Comparison of ENCODE assay signal across 8 mouse cellular contexts in genomic region chr6:39344020-39344419, GRCm38 (mm10). TPM values are rescaled to one million over a fixed set of nuclear protein-coding genes. Genes with fewer than 3 reads are reported as not detected.
DNase-seq lines count a peak whose midpoint lies in the region; ATAC-seq and TF ChIP-seq lines count a peak whose summit lies in the region.

No protein-coding gene starts in this region.

- H3K9ac ChIP-seq in CH12.LX (ENCODE audit: insufficient read depth, low read depth) = no peak overlapping the region
- H3K9ac ChIP-seq in forebrain, embryonic 12.5 days = no peak overlapping the region
- no peak overlapping the region for H3K9ac ChIP-seq in liver, postnatal 0 days (replicated peaks)
- H3K9ac ChIP-seq in neural tube, embryonic 14.5 days (replicated peaks; ENCODE audit: low read depth, low read length) = no peak overlapping the region

- ATAC-seq in forebrain, embryonic 12.5 days (ENCODE audit: low FRiP score) = peak; percentile 68
- peak; percentile 57; the same call in 1 of the 2 replicates for ATAC-seq in liver, postnatal 0 days
- ATAC-seq in neural tube, embryonic 14.5 days (ENCODE audit: low read depth) = peak; percentile 82

- peak; percentile 89 for TF ChIP-seq RAD21 in CH12.LX (IDR thresholded peaks at IDR 0.05; ENCODE audit: low read depth, low read length)

- H3K36me3 ChIP-seq in CH12.LX (replicated peaks in 1 of 2; ENCODE audit: control insufficient read depth in 1 of 2, insufficient read depth in 1 of 2, low read length in 1 of 2) = peaks cover 32 to 62% of the 10 kb centered on the region in 2 experiments
- H3K36me3 ChIP-seq in forebrain, embryonic 12.5 days (replicated peaks) = peaks cover 34% of the 10 kb centered on the region
- peaks cover 17% of the 10 kb centered on the region for H3K36me3 ChIP-seq in liver, postnatal 0 days (replicated peaks; ENCODE audit: insufficient read depth, low read length)
- H3K36me3 ChIP-seq in neural tube, embryonic 14.5 days (ENCODE audit: control insufficient read depth, insufficient read depth, low read length) = peaks cover 7% of the 10 kb centered on the region

- H3K4me3 ChIP-seq in CH12.LX (replicated peaks in 1 of 3; ENCODE audit: low read depth in 2 of 3, low read length in 2 of 3, poor library complexity in 1 of 3) = no peak overlapping the region
- H3K4me3 ChIP-seq in forebrain, embryonic 12.5 days (replicated peaks) = no peak overlapping the region
- H3K4me3 ChIP-seq in liver, postnatal 0 days (ENCODE audit: low read depth, low read length) = no peak overlapping the region
- no peak overlapping the region for H3K4me3 ChIP-seq in neural tube, embryonic 14.5 days (ENCODE audit: low read depth, low read length)

- no peaks in the 10 kb centered on the region for H3K9me3 ChIP-seq in CH12.LX (replicated peaks; ENCODE audit: low read length)
- H3K9me3 ChIP-seq in forebrain, embryonic 12.5 days = no peaks in the 10 kb centered on the region
- no peaks in the 10 kb centered on the region for H3K9me3 ChIP-seq in liver, postnatal 0 days (ENCODE audit: low read length)
- no peaks in the 10 kb centered on the region for H3K9me3 ChIP-seq in neural tube, embryonic 14.5 days (ENCODE audit: control insufficient read depth, low read length)

- no peaks in the 10 kb centered on the region for H3K79me2 ChIP-seq in CH12.LX (replicated peaks; ENCODE audit: control insufficient read depth, extremely low read depth, insufficient read depth, poor library complexity, severe bottlenecking)

- DNase-seq in CH12.LX (ENCODE audit: extremely low read depth) = peak; percentile 66
- peak; percentile 51 for DNase-seq in c-Kit-positive CD71-positive TER-119-negative erythroid progenitor cells, embryonic 14.5 days (ENCODE audit: low read depth)
- peak; percentile 88 to 94 for DNase-seq in heart, postnatal 10 days
- DNase-seq in kidney, postnatal 36 days = peak; percentile 67 to 92
- peak; percentile 89 for DNase-seq in liver, postnatal 0 days
- peak; percentile 92 for DNase-seq in testis, postnatal 10 days (ENCODE audit: low spot score)

- no peak for TF ChIP-seq EP300 in CH12.LX (IDR thresholded peaks at IDR 0.05; ENCODE audit: low read length)
- TF ChIP-seq EP300 in liver, postnatal 0 days (IDR thresholded peaks at IDR 0.05; ENCODE audit: low read depth) = no peak

- H3K4me2 ChIP-seq in CH12.LX (ENCODE audit: insufficient read depth, low read depth, poor library complexity, severe bottlenecking) = no peak overlapping the region
- no peak overlapping the region for H3K4me2 ChIP-seq in forebrain, embryonic 12.5 days
- no peak overlapping the region for H3K4me2 ChIP-seq in liver, postnatal 0 days (ENCODE audit: low read depth, low read length)
- H3K4me2 ChIP-seq in neural tube, embryonic 14.5 days (ENCODE audit: low read depth, low read length) = no peak overlapping the region

- dilution Hi-C loops in CH12.LX (cut with MboI; ENCODE audit: extremely low pct_ligation_motif_present, extremely low pct_unique_long_range_greater_than_20kb, low sequenced_read_pairs) = no loop called here

- WGBS in forebrain, embryonic 12.5 days = 14% methylated on average over 12 of the region's 12 CpGs
- 14% methylated on average over 12 of the region's 12 CpGs for WGBS in liver, postnatal 0 days (ENCODE audit: insufficient replicate concordance)
- 27% methylated on average over 12 of the region's 12 CpGs for WGBS in neural tube, embryonic 14.5 days

- no peaks in the 10 kb centered on the region for H3K27me3 ChIP-seq in CH12.LX (replicated peaks)
- H3K27me3 ChIP-seq in forebrain, embryonic 12.5 days = no peaks in the 10 kb centered on the region
- H3K27me3 ChIP-seq in liver, postnatal 0 days (ENCODE audit: insufficient read depth, low read length) = no peaks in the 10 kb centered on the region
- H3K27me3 ChIP-seq in neural tube, embryonic 14.5 days (ENCODE audit: control insufficient read depth, insufficient read depth, low read length) = no peaks in the 10 kb centered on the region

- no peak for TF ChIP-seq POLR2A in CH12.LX (IDR thresholded peaks at IDR 0.05; ENCODE audit: low read depth, low read length)

- in situ Hi-C loops in CH12.LX (cut with MboI; ENCODE audit: low pct_ligation_motif_present, low pct_unique_long_range_greater_than_20kb, low sequenced_read_pairs) = loop anchor here (10.0 kb wide), 1 partner anchor 149 kb away; no protein-coding TSS in a partner anchor

- H3K4me1 ChIP-seq in CH12.LX (ENCODE audit: control insufficient read depth in 1 of 2, insufficient read depth in 2 of 2) = peaks cover 8 to 30% of the 10 kb centered on the region in 2 experiments
- peaks cover 43% of the 10 kb centered on the region for H3K4me1 ChIP-seq in forebrain, embryonic 12.5 days
- H3K4me1 ChIP-seq in liver, postnatal 0 days (ENCODE audit: insufficient read depth) = no peaks in the 10 kb centered on the region
- peaks cover 15% of the 10 kb centered on the region for H3K4me1 ChIP-seq in neural tube, embryonic 14.5 days (ENCODE audit: control insufficient read depth, insufficient read depth, low read length)

- no peak overlapping the region for H3K27ac ChIP-seq in CH12.LX (ENCODE audit: insufficient read depth, low read depth)
- H3K27ac ChIP-seq in forebrain, embryonic 12.5 days = no peak overlapping the region
- H3K27ac ChIP-seq in liver, postnatal 0 days (ENCODE audit: low read depth) = no peak overlapping the region
- H3K27ac ChIP-seq in neural tube, embryonic 14.5 days (ENCODE audit: low read depth, low read length) = no peak overlapping the region

- peak; percentile 77 to 94 for TF ChIP-seq CTCF in CH12.LX (conservative IDR thresholded peaks at IDR 0.05 in 1 of 2, IDR thresholded peaks at IDR 0.05 in 1 of 2; ENCODE audit: low read depth in 2 of 2, low read length in 2 of 2)
- peak; percentile 98 for TF ChIP-seq CTCF in liver, postnatal 0 days (IDR thresholded peaks at IDR 0.05; ENCODE audit: low read depth)

- intact Hi-C loops in heart, postnatal 10 days (cut with DNase I) = loop anchor here (1.0 to 5.0 kb wide), 4 partner anchors 77 to 195 kb away; no protein-coding TSS in a partner anchor

TF ChIP-seq in CH12.LX, 34 proteins besides CTCF, POLR2A, EP300 and RAD21:
- 0 out of 2 replicates have a peak, but pooled peaks have one; percentile 32 for TF ChIP-seq IRF4 (IDR thresholded peaks at IDR 0.05; ENCODE audit: low read depth, low read length)
- TF ChIP-seq BHLHE40 (IDR thresholded peaks at IDR 0.05; ENCODE audit: low read depth, low read length) = no peak
- peak; percentile 86 for TF ChIP-seq SMC3 (IDR thresholded peaks at IDR 0.05; ENCODE audit: low read depth, low read length)
- no peak for TF ChIP-seq CHD2 (IDR thresholded peaks at IDR 0.05; ENCODE audit: low read length)
- TF ChIP-seq MYC (IDR thresholded peaks at IDR 0.05; ENCODE audit: low read depth, low read length) = peak; percentile 74; the same call in 1 of the 2 replicates
- peak; percentile 57 for TF ChIP-seq ZC3H11A (IDR thresholded peaks at IDR 0.05; ENCODE audit: low read depth, low read length)
- TF ChIP-seq MAX (IDR thresholded peaks at IDR 0.05; ENCODE audit: low read length) = peak; percentile 85
- no peak for TF ChIP-seq UBTF (IDR thresholded peaks at IDR 0.05; ENCODE audit: low read depth, low read length)
- no peak for TF ChIP-seq ZKSCAN1 (IDR thresholded peaks at IDR 0.05; ENCODE audit: borderline replicate concordance, low read depth, low read length)
TF ChIP-seq in CH12.LX: peak in this region for 5.

RNA-seq across cellular contexts. Expression of gene Slc37a3, which starts 33.5 kb away (rescaled TPM):
- total RNA-seq in CH12.LX (2012; rRNA removed) (6.5 and 8.0 TPM in 2 replicates), CH12.LX (2014; rRNA removed) (2.6 and 4.5 TPM in 2 replicates)
- 5.6 and 8.7 TPM in 2 replicates for polyA plus RNA-seq in CH12.LX (2012; ENCODE audit: insufficient read length, low read depth)
- polyA plus RNA-seq in forebrain, embryonic 12.5 days (2016; fragmentation: Nextera tagmentation; extraction: Ambion mirVana) = 49.0 and 52.1 TPM in 2 replicates
- 10 to 100 TPM; 29.9 to 37.7 TPM for total RNA-seq in heart, postnatal 10 days (2021)
- polyA plus RNA-seq in liver, postnatal 0 days (2015; fragmentation: Nextera tagmentation; extraction: Ambion mirVana) = 13.9 and 16.0 TPM in 2 replicates
- polyA plus RNA-seq in neural tube, embryonic 14.5 days (2014; fragmentation: Nextera tagmentation; extraction: Ambion mirVana) = 60.5 and 68.8 TPM in 2 replicates

RNA-seq across cellular contexts. Expression of gene Rab19, which starts 37.0 kb away (rescaled TPM):
- total RNA-seq in CH12.LX (2012; rRNA removed) (2.4 and 3.3 TPM in 2 replicates), CH12.LX (2014; rRNA removed) (0.19 TPM in 1 of 2 replicates, not detected in the other)
- polyA plus RNA-seq in CH12.LX (2012; ENCODE audit: insufficient read length, low read depth) = 0.56 and 0.63 TPM in 2 replicates
- 0.13 and 0.36 TPM in 2 replicates for polyA plus RNA-seq in forebrain, embryonic 12.5 days (2016; fragmentation: Nextera tagmentation; extraction: Ambion mirVana)
- under 1 TPM; 0.22 to 0.32 TPM for total RNA-seq in heart, postnatal 10 days (2021)
- polyA plus RNA-seq in liver, postnatal 0 days (2015; fragmentation: Nextera tagmentation; extraction: Ambion mirVana) = 0.95 and 1.1 TPM in 2 replicates
- polyA plus RNA-seq in neural tube, embryonic 14.5 days (2014; fragmentation: Nextera tagmentation; extraction: Ambion mirVana) = 0.22 TPM in 1 of 2 replicates, not detected in the other
